11 mouse cellular contexts compared by ENCODE assay signal in genomic region chr8:113114165-113114700, GRCm38 (mm10).
A peak's percentile ranks its signal among the peaks of the same experiment; 100 is the strongest.
DNase-seq lines count a peak whose midpoint lies in the region; TF ChIP-seq lines count a peak whose summit lies in the region.
"Had no signal": no experiment of that assay in that cellular context is flagged by ENCODE, and none has a peak within 500 bp of the region (broad histone marks: within the 10 kb centered on the region; RNA-seq: fewer than 3 reads in every experiment).

No protein-coding gene starts in this region.

- TF ChIP-seq CTCF in left cerebral cortex, adult 2 months (IDR thresholded peaks at IDR 0.05) = no peak

- DNase-seq in left cerebral cortex, adult 11 months (ENCODE audit: low spot score) = peak; percentile 11
- no peak for DNase-seq in left cerebral cortex, adult 2 months (ENCODE audit: extremely low spot score in 1 of 2, low spot score in 2 of 2)
- DNase-seq in adrenal gland, postnatal 14 days = peak; percentile 8
- DNase-seq in forelimb bud, embryonic 11.5 days (ENCODE audit: low read depth, low spot score) = peak; percentile 11
- DNase-seq in kidney, postnatal 25 days = peak; percentile 40 to 60
- DNase-seq in thymus, adult 18-20 months = no peak
- no peak for DNase-seq in testis, postnatal 14 days (ENCODE audit: low spot score)
- no peak for DNase-seq in cerebellum, adult 8-10 months
- DNase-seq: heart, adult 11 months; lung, adult 2 months had no signal

- intact Hi-C loops in left cerebral cortex, adult 2 months (cut with DNase I) = loop anchor here (5.0 kb wide), 1 partner anchor 138 kb away; no protein-coding TSS in a partner anchor

- H3K4me3 ChIP-seq in left cerebral cortex, adult 2 months = no peak overlapping the region
- H3K4me3 ChIP-seq: forebrain, embryonic 10.5 days had no signal

- no peak overlapping the region for H3K27ac ChIP-seq in left cerebral cortex, adult 2 months
- H3K27ac ChIP-seq: forebrain, embryonic 10.5 days had no signal

Comparison
In these comparisons a context has a peak if more than half of its experiments do, and no peak if none do; other contexts are left out.
1. DNase-seq: peak in left cerebral cortex, adult 11 months (single experiment), adrenal gland, postnatal 14 days (single experiment), forelimb bud, embryonic 11.5 days (single experiment) and kidney, postnatal 25 days (2 of 2); none in left cerebral cortex, adult 2 months (0 of 2), thymus, adult 18-20 months (0 of 2), testis, postnatal 14 days (single experiment) and cerebellum, adult 8-10 months (single experiment).